Mouse (Mus musculus) cortical plate, adult 2 months (tissue): Measurements from ENCODE around the gene Aagab.

Experiments
- CTCF ChIP-seq: fragments of 200-500 bp; IDR thresholded peaks from 2 replicates; pipeline ENCODE4 v1.5.1; 2011; ENCODE audit warnings: mild to moderate bottlenecking, control low read depth, low read length; ENCODE audit not compliant: insufficient read depth; ENCODE audit errors: extremely low read depth
- POLR2A ChIP-seq: fragments of 200-500 bp; IDR thresholded peaks from 2 replicates; pipeline ENCODE4 v1.6.1; 2011; ENCODE audit warnings: mild to moderate bottlenecking, low read length, control low read depth; ENCODE audit not compliant: insufficient read depth; ENCODE audit errors: extremely low read depth

- TF ChIP-seq CTCF (no peak), POLR2A (no peak)
Observed at GRCm38 (mm10) chr9:63623895-63624569, 21.6 kb downstream of the Aagab start.
